Mouse (Mus musculus): Measurements from ENCODE around the gene Islr2.

- TF ChIP-seq POLR2A (IDR thresholded peaks at IDR 0.05; ENCODE audit: control insufficient read depth, low read depth, low read length) (no peak), CTCF (IDR thresholded peaks at IDR 0.05; ENCODE audit: control insufficient read depth, insufficient read depth, insufficient replicate concordance, low read depth, low read length) (no peak)
Observed at GRCm38 (mm10) chr9:58210304-58210627, 6.1 kb upstream of the Islr2 start.

Data from testis, adult 2 months (tissue).